Mouse (Mus musculus): ENCODE results near the gene Strip1.

Strip1 gene

DNA sequence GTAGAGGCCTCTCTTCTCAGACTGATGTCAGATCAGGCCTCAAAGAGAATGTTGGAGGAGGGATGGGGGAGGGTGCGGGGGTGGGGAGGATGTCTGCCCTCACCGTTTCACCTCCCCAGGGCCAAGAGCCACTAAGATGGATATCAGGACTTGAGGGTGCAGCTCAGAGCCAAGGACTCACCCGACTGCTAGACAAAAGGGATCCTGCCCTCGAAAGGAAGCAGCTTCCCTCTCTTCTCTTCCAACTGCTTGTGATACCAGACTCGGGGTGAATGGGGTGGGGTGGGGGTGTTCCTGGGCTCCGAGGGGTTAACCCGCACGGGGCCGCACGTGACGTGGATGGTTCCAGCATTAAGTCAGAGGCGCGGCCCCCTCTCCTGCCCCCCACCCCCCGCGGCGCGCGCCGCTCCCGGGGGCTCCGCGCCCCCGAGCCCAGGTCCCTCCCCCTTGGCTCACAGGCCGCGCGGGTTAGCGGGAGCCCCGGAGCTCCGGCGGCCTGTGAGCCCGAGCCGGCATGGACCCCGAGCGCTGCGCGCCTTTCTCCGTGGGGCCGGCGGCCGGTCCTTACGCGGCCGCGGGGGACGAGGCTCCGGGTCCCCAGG is 36.7 kb downstream of the Strip1 start, which contains the start of gene Alx3:
Alx3 (plus strand) TSS at position 370 of the 602 bp plus-strand sequence.
- no peak for DNase-seq (ENCODE audit: low read depth in 1 of 2, low spot score in 2 of 2)

DNA sequence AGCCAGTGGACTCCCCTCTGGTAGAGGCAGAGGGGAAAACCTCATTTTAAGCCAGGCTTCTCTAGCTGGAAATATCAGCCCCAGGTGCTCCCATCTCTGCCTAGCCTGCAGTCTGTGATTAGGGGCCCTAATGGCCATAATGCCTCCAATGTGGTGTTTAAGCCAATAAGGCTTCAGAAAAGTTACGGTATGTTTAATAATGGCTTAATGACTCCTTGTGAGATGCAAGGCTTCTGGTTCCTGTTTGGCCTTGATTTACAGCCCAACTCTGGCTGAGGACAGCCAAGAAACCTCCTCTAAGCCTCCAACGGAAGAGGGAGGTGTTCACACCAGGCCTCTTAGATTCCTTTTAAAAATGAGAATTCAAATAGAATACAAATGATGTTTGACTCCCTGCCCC is 37.9 kb downstream of the Strip1 start:
- DNase-seq (ENCODE audit: low read depth in 1 of 2, low spot score in 2 of 2), result no peak

DNA sequence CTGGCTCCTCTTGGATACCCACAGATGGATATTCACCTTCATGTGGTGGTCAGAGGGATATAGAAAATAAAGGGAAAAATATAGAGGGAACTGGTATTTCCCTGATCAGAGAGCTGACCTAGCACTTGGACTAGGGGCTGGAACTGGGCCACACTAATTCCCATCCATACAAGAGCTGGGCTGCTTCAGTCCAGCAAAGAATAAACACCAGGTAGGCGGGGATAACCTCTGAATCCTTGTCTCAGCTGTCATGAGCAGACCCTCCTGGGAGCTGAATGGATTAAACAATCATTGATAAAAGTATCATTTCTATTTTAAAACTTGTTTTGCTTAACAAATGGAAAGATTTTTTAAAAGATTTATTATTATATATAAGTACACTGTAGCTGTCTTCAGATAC is 39.9 kb downstream of the Strip1 start:
- no peak for DNase-seq (ENCODE audit: low read depth in 1 of 2, low spot score in 2 of 2)

DNA sequence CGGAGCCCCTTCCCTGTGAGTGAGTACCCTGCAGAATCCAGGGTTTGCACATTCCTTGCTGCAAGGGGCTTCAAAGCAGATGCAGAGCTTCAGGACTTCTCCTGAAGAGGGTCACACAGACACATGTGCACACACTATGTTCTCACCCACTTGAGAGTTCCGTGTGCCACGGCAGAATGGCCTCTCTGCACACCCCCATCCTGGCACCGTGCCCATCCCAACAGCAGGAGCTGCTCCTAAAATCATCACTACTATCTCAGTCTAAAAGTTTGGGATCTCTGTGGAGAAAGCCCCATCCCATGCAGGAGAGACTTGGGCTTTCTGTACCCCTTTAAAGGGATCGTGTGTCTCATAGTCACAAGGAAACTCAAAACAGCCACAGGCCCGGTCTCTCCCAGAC is 45.0 kb downstream of the Strip1 start:
- DNase-seq (ENCODE audit: low read depth in 1 of 2, low spot score in 2 of 2), result no peak

DNA sequence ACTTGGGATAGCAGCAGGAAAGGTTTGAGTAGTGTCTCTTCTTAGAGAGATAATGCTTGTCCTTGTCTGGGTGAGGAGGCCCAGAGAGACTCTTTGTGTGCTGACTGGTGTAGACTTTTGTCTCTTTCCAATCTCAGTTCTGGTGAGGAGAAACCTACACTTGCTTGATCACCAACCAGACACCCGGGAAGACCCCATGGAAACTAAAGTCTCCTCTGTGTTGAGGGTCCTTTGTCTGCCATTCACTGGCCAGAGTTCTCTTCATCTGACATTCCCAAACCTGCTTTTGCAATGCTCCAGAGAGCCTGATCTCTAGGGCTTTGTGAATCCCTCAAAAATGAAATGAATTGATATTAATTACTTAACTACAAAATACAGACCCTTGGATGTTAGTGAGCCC is 47.6 kb downstream of the Strip1 start:
- DNase-seq (ENCODE audit: low read depth in 1 of 2, low spot score in 2 of 2), result no peak

DNA sequence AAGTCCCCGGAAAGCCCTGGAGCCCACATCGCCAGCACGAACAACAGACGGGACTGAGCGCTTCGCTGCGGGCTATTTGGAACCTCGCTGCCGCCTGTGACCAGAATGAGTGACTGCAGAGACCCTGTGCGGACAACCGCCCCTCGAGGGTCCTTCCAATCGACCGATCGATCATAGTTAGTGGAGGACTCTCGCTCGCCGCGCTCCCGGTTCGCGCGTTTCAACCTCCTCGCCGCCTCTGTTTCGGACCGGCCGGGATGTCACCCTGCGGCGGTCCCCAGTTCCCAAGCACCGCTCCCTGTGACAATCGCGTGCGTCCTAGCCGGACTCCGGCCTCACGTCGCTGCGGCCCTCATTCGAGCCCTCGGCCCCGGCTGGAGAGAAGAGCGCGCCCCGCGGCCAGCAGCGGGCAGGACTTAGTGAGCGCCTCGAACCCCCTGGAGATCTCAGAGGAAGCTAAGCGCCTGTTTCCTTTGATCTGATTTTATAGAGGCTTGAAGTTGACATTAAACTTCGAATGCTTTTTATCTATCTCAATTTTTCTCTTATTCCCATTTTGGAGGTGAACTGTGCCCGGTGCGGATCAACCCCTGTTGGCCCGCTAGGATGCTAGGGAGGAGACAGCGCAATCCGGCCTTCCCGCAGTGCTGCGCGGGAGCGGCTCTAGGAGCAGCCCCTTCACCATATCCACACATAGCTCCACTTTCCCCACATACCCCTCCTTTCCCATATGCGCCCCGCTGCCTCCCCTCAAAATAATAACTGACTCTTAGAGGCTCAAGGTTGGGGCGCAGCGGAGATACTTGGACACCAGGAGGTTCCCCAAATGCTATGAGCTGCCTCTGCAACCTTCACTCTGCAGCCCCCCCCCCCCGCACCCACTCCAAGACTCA is 48.4 kb downstream of the Strip1 start:
- DNase-seq (ENCODE audit: low read depth in 1 of 2, low spot score in 2 of 2), result no peak

DNA sequence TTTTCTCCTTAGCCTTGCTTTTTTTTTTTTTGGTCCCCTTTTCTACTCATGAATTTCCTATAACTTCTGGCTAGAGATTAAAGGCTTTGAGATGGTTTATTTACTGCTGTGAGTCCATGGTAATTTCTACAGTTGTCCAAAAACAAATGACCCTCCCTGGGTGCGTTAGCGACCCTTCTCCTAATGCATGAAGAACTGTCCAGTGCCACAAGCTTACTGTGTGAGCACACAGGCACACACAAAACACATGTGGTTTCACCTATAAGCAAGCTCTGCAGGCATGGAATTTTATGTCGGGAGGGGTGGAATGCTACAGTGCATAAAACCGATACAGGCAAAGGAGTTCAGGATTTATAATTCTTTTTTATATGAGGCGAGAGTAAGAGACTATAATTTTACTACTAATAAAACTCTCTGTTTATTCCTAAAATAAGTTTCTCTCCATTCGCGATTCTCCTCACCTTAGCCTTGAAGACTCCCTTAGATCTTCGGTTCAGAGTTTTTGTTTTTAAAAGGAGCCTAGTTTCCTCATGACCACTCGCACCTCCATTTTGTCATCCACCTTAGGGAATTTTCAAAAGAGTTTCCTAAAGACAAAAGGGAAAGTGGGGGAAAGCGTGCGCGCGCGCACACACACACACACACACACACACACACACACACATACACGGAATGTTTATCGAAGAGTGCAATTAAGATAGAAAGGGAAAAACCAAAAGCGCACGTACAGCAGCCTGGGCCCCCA is 49.2 kb downstream of the Strip1 start:
- no peak for DNase-seq (ENCODE audit: low read depth in 1 of 2, low spot score in 2 of 2)

DNA sequence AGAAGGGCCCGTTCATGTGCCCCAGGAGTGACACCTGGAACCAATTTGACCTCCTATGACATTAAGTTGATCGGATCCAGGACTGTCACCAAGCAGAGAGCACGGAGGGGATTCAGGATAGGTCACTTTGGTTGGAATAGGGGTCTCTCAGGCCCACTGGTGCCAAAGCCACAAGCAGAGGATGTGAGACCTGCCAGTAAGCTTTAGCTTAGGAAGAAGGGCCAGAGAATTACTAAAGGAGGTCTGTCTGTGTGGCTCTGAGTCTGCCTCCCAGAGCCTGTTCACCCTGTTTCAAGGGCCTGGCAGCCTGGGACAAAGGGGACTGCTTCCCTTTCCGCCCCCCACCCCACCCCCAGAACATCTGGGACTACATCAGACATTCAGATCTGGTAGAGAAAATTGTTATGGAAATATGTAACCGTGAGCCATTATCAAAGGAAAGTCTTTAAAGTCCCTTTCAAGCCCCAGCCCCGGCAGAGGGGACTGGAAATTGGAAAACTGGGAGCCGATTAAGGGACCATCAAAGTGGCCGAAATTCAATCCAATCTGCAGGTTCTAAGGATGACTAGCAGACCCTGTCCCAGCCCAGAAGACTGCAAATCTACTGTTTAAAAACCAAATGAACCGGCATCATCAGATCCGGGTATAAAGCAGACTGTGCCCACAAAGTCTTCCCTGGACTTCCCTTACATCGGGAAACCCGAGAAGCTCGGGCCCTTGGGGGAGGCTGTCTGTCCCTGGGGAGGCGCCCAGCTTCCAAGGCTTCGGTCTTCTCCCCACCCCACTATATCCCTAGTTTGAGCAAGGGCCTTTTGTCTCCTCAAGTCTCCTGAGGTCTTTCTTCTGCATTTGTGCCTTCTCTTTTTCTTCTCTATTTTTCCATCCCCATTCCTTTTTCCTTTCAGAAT is 50.1 kb downstream of the Strip1 start:
- DNase-seq (ENCODE audit: low read depth in 1 of 2, low spot score in 2 of 2), result no peak

DNA sequence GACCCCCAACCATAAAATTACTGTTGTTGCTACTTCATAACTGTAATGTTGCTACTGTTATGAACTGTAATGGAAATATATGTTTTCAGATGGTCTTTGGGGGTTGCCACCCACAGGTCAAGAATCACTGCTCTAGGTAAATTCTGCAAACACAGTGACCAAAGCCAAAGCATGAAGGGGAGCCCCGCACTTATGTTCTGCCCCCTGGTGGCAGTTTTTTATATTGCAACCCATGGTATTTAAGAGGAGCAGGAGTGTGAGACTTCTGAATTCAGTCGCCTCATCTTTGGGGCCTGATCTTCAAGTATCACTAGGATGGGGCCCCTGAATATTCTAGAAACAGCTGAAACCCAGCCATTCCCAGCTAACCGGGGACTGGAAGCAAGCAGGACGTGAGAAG is 52.0 kb downstream of the Strip1 start:
- no peak for DNase-seq (ENCODE audit: low read depth in 1 of 2, low spot score in 2 of 2)

DNA sequence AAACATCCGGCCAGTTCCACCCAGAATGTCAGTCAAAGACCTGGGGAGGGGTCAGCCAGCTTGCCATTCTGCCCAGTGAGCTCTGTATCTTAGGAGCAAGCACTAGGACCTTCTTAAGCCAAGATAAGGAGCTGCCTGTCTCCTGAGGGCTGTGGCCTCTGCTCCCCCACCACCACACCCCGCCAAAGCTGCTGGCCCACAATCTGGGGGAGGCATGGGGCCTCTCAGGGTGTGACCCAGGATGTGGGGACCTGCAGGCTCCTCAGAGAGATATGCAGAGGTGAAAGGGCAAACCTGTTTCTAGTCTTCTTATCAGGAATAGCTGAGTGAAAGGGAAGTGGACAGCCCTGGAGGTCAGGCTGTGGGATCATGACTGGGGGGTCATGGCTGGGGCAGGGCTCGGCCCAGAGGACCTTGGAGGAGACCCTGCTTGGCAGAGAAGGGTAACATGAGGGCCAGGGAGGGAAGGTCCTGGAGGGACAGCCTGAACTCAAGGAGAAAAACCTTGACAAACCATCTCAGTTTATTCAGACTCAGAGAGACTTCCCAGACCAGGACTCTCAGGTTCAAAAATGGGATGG is 53.6 kb downstream of the Strip1 start:
- no peak for DNase-seq (ENCODE audit: low read depth in 1 of 2, low spot score in 2 of 2)

DNA sequence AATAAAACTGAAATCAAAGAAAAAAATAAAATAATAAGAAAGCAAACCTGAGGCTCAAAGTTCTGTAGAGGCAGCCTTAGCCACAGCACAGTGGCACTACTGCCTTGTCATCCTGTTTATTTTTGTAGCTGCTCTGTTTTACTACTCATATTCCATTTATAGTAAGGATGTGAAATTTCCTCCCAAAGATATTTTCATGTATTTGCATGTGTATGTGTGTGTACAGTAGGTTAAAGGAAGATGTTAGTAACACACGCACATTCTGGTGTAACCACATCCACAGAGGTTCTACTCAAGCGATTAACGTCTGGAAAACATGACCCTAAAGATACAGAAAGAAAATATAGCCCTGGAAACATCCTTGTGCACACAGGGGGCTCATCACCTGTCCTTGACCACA is 54.7 kb downstream of the Strip1 start:
- no peak for DNase-seq (ENCODE audit: low read depth in 1 of 2, low spot score in 2 of 2)

DNA sequence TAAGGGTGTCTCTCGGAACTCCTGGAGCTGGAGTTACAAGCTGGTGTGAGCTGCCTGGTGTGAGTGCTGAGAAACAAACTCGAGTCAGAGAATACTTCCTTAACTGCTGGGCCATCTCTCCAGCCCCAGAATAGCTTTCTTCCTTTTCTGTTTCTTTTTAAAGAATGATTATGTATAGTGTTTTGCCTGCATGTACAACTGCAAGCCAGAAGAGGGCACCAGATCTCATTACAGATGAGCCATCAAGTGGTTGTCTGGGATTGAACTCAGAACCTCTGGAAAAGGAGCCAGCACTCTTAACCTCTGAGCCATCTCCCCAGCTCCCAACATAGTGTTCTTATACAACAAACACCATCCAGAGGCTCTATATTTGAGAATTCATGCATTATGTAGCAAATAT is 60.3 kb downstream of the Strip1 start:
- no peak for DNase-seq (ENCODE audit: low read depth in 1 of 2, low spot score in 2 of 2)

DNA sequence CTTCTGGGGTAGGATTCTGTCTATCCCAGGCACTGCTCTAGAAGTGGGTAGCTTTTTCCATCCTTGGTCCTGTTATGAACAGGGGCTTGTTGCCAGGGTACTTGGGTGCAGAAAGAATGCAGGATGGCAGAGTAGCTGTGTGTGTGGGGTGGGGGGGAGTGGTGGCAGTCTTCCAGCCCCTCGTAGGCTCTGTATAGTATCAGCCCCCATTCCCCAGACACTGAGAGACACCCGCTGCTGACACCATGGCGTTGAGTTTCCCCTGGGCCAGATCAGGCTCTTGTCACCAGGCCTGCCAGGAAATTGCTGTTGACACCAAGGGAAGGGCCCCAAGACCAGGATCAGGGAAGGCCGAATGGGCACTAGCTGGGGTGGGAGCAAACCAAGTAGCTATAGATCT is 62.8 kb downstream of the Strip1 start:
- DNase-seq (ENCODE audit: low read depth in 1 of 2, low spot score in 2 of 2), result no peak

DNA sequence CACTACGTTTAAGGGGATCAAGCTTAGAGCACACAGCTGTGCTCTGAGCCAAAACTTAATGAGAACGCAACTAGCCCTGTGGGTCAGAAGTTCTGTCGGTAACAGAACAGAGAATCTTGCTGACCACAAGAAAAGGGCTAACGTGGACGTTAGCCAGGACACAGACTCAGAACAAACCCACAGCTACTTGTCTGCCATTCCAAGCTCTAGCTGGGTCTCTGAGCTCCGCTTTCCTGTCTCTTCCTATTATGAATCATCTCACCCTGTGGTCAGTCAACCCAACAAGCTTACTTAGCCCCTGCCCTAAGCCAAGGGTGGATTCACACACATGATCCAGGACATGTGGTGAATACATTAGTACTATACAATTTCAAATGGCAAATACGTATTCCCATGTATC is 63.7 kb downstream of the Strip1 start:
- no peak for DNase-seq (ENCODE audit: low read depth in 1 of 2, low spot score in 2 of 2)

DNA sequence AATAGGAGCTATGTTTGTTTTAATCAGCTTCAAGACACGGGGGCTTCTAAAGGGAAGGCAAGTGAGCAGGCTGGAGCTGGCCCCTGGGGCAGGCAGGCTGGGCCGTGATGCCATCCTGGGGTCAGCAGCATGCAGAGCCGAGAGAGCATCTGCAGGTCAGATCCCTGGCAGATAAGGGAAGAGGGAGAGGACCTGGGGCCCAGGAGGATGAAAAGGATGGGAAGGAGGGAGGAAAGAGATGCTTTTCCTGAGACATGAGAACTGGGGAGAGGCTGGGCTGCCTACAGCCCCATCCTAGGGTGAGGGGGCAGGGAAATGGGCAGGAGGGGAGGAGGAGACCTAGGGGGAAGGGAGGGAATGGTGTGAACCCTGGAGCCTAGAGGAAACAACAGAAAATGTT is 66.2 kb downstream of the Strip1 start:
- no peak for DNase-seq (ENCODE audit: low read depth in 1 of 2, low spot score in 2 of 2)

DNA sequence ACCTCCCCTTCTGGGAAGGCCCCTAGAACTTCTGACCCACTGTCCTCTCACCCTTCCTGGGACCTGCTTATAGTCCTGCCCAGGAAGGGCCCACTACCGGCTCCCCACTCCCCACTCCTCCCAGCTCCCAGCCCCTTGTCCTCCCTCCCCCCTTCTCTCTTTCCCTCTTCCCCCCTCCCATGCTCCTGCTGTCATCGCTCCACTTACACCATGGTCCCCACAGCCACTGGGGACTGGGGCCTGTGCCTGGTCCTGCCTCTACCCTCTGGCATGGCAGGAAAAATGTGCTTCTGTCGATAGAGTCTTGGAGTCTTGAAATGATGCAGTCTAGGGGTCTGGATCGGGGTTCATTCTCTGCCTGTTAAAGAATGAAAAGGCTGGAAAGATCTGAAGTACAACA is 67.6 kb downstream of the Strip1 start:
- DNase-seq (ENCODE audit: low read depth in 1 of 2, low spot score in 2 of 2), result no peak

DNA sequence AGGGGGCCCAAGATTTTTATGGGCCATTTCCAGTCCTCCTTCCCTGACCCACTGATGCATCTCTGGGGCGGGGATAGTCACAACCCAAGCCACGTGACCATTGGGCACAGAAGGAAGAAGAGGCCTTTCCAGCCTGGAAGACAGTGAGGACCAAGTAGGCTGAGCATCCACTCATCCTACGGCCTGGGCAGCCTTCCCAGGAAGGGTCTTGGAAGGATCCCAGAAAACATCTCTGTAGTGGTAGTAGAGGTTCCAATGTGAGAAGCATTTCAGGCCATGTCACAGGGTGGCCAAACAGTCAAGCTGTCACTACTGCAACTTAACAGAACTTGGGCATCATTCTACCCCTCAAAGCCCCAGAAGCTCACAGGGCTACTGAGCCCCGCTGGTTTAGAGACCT is 68.9 kb downstream of the Strip1 start:
- DNase-seq (ENCODE audit: low read depth in 1 of 2, low spot score in 2 of 2), result no peak
